Mouse (Mus musculus): Measurements from ENCODE around the gene Uhrf1.

DNA sequence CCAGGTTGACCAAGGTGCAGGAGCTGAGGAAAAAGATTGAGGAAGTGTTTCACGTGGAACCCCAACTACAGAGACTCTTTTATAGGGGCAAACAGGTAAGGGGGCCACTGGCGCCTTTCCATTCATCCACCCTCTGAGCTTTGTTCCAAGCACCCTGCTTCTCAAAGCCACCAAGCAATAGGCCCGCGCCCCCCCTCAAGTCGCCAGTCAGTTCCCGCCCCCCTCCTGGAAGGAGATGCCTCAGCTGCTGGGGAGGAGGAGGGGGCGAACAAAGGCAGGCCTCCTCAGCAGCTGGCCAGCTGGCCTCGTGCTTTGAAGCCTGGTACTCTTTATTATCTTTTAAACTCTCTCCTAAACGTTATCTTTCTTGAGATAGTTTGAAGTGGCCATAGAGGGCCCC, 2.0 kb downstream of the Uhrf1 start:
- TF ChIP-seq POLR2A (IDR thresholded peaks at IDR 0.05; ENCODE audit: borderline replicate concordance, low read depth, low read length) = no peak
- TF ChIP-seq CTCF (IDR thresholded peaks at IDR 0.05; ENCODE audit: low read depth, low read length) = no peak
